Comparison of ENCODE assay signal across 24 mouse cellular contexts in genomic region chr1:39831594-39832039, GRCm38 (mm10). TPM values are rescaled to one million over a fixed set of nuclear protein-coding genes. Genes with fewer than 3 reads are reported as not detected.
"Had no signal": no experiment of that assay in that cellular context is flagged by ENCODE, and none has a peak within 500 bp of the region (broad histone marks: within the 10 kb centered on the region; RNA-seq: fewer than 3 reads in every experiment).

No protein-coding gene starts in this region.

- H3K4me1 ChIP-seq: midbrain, embryonic 12.5 days; midbrain, embryonic 15.5 days; neural tube, embryonic 12.5 days had no signal

- DNase-seq: lung, adult 18-20 months; lung, embryonic 14.5 days; lung, postnatal 10 days; lung, postnatal 4 days; retina, postnatal 1 day; right cerebral cortex, adult 18-20 months; right cerebral cortex, postnatal 25 days; right cerebral cortex, postnatal 4 days; spleen, adult 18-20 months; thymus, adult 18-20 months; thymus, postnatal 14 days; thymus, postnatal 36 days had no signal

- H3K9ac ChIP-seq: lung, embryonic 14.5 days; midbrain, embryonic 12.5 days; midbrain, embryonic 15.5 days; neural tube, embryonic 12.5 days had no signal

- H3K9me3 ChIP-seq: midbrain, embryonic 10.5 days; midbrain, embryonic 12.5 days; midbrain, embryonic 15.5 days; neural tube, embryonic 12.5 days had no signal

- ATAC-seq: midbrain, embryonic 15.5 days had no signal

- H3K4me3 ChIP-seq: midbrain, embryonic 10.5 days; midbrain, embryonic 12.5 days; midbrain, embryonic 15.5 days; neural tube, embryonic 12.5 days had no signal

- H3K27me3 ChIP-seq: midbrain, embryonic 12.5 days; midbrain, embryonic 15.5 days; neural tube, embryonic 12.5 days had no signal

- H3K4me2 ChIP-seq: lung, embryonic 14.5 days; midbrain, embryonic 12.5 days; midbrain, embryonic 15.5 days; neural tube, embryonic 12.5 days had no signal

- H3K27ac ChIP-seq: midbrain, embryonic 10.5 days; midbrain, embryonic 12.5 days; midbrain, embryonic 15.5 days; neural tube, embryonic 12.5 days had no signal

- H3K36me3 ChIP-seq: midbrain, embryonic 10.5 days; midbrain, embryonic 12.5 days; midbrain, embryonic 15.5 days; neural tube, embryonic 12.5 days had no signal

RNA-seq across cellular contexts. Expression of gene Gm3646, which starts 26.5 kb away (rescaled TPM):
- polyA plus RNA-seq: lung, embryonic 14.5 days; lung, embryonic 16.5 days; midbrain, embryonic 10.5 days; midbrain, embryonic 12.5 days; midbrain, embryonic 15.5 days; midbrain, postnatal 0 days; neural tube, embryonic 12.5 days; neural tube, embryonic 14.5 days; small intestine, adult 2 months; stomach, embryonic 14.5 days; stomach, embryonic 16.5 days; thymus, postnatal 0 days; urinary bladder, adult 2 months had no signal
